33 mouse cellular contexts compared by ENCODE assay signal in genomic region chr1:184100414-184100813, GRCm38 (mm10).
DNase-seq lines count a peak whose midpoint lies in the region; ATAC-seq and TF ChIP-seq lines count a peak whose summit lies in the region.
"Had no signal": no experiment of that assay in that cellular context is flagged by ENCODE, and none has a peak within 500 bp of the region (broad histone marks: within the 10 kb centered on the region; RNA-seq: fewer than 3 reads in every experiment).

No protein-coding gene starts in this region.

- ATAC-seq in liver, embryonic 13.5 days (ENCODE audit: low read depth) = peak; percentile 59; the same call in 1 of the 2 replicates
- ATAC-seq in liver, postnatal 0 days = peak; percentile 87
- ATAC-seq: forebrain, embryonic 14.5 days; hindbrain, postnatal 0 days; intestine, embryonic 15.5 days; midbrain, embryonic 15.5 days had no signal

- no peaks in the 10 kb centered on the region for H3K9me3 ChIP-seq in liver, embryonic 13.5 days (replicated peaks)
- no peaks in the 10 kb centered on the region for H3K9me3 ChIP-seq in liver, postnatal 0 days (ENCODE audit: low read length)
- no peaks in the 10 kb centered on the region for H3K9me3 ChIP-seq in hindbrain, embryonic 10.5 days
- H3K9me3 ChIP-seq: embryonic facial prominence, embryonic 12.5 days; heart, embryonic 12.5 days; hindbrain, embryonic 12.5 days; intestine, embryonic 15.5 days; limb, embryonic 10.5 days; limb, embryonic 15.5 days; midbrain, embryonic 10.5 days; midbrain, embryonic 15.5 days; neural tube, embryonic 15.5 days had no signal

- H3K36me3 ChIP-seq in liver, embryonic 13.5 days = no peaks in the 10 kb centered on the region
- no peaks in the 10 kb centered on the region for H3K36me3 ChIP-seq in liver, postnatal 0 days (replicated peaks; ENCODE audit: insufficient read depth, low read length)
- H3K36me3 ChIP-seq in hindbrain, embryonic 10.5 days = no peaks in the 10 kb centered on the region
- H3K36me3 ChIP-seq: embryonic facial prominence, embryonic 12.5 days; G1E; heart, embryonic 12.5 days; hindbrain, embryonic 12.5 days; intestine, embryonic 15.5 days; limb, embryonic 10.5 days; limb, embryonic 15.5 days; midbrain, embryonic 10.5 days; midbrain, embryonic 15.5 days; neural tube, embryonic 15.5 days had no signal

- WGBS in liver, embryonic 13.5 days (ENCODE audit: insufficient replicate concordance) = 54% methylated on average over 5 of the region's 5 CpGs
- 55% methylated on average over 5 of the region's 5 CpGs for WGBS in liver, postnatal 0 days (ENCODE audit: insufficient replicate concordance)
- WGBS in hindbrain, embryonic 10.5 days = 90% methylated on average over 5 of the region's 5 CpGs

- no peak overlapping the region for H3K4me3 ChIP-seq in liver, embryonic 13.5 days (replicated peaks)
- H3K4me3 ChIP-seq in liver, postnatal 0 days (ENCODE audit: low read depth, low read length) = no peak overlapping the region
- no peak overlapping the region for H3K4me3 ChIP-seq in hindbrain, embryonic 10.5 days
- H3K4me3 ChIP-seq: embryonic facial prominence, embryonic 12.5 days; gastrocnemius, adult 2 months; heart, adult 2 months; heart, embryonic 12.5 days; hindbrain, embryonic 12.5 days; intestine, embryonic 15.5 days; limb, embryonic 10.5 days; limb, embryonic 15.5 days; midbrain, embryonic 10.5 days; midbrain, embryonic 15.5 days; neural tube, embryonic 15.5 days had no signal

- TF ChIP-seq CTCF in liver, postnatal 0 days (IDR thresholded peaks at IDR 0.05; ENCODE audit: low read depth) = no peak

- H3K27ac ChIP-seq in liver, embryonic 13.5 days = no peak overlapping the region
- H3K27ac ChIP-seq in liver, postnatal 0 days (ENCODE audit: low read depth) = 0 out of 2 replicates have a peak overlapping the region, but pooled peaks have one; percentile 36
- H3K27ac ChIP-seq in hindbrain, embryonic 10.5 days = no peak overlapping the region
- H3K27ac ChIP-seq: embryonic facial prominence, embryonic 12.5 days; gastrocnemius, adult 2 months; heart, adult 2 months; hindbrain, embryonic 12.5 days; hindbrain, postnatal 0 days; intestine, embryonic 15.5 days; limb, embryonic 10.5 days; limb, embryonic 15.5 days; midbrain, embryonic 10.5 days; midbrain, embryonic 15.5 days; neural tube, embryonic 15.5 days had no signal

- H3K27me3 ChIP-seq in liver, embryonic 13.5 days = no peaks in the 10 kb centered on the region
- no peaks in the 10 kb centered on the region for H3K27me3 ChIP-seq in liver, postnatal 0 days (ENCODE audit: insufficient read depth, low read length)
- H3K27me3 ChIP-seq in hindbrain, embryonic 10.5 days (ENCODE audit: insufficient read depth, poor library complexity, severe bottlenecking) = no peaks in the 10 kb centered on the region
- H3K27me3 ChIP-seq: embryonic facial prominence, embryonic 12.5 days; heart, embryonic 12.5 days; hindbrain, embryonic 12.5 days; intestine, embryonic 15.5 days; limb, embryonic 15.5 days; midbrain, embryonic 15.5 days; neural tube, embryonic 15.5 days had no signal

- H3K9ac ChIP-seq in liver, embryonic 13.5 days = no peak overlapping the region
- H3K9ac ChIP-seq in liver, postnatal 0 days (replicated peaks) = no peak overlapping the region
- H3K9ac ChIP-seq: embryonic facial prominence, embryonic 12.5 days; heart, embryonic 12.5 days; hindbrain, embryonic 12.5 days; intestine, embryonic 15.5 days; limb, embryonic 15.5 days; midbrain, embryonic 15.5 days; neural tube, embryonic 15.5 days had no signal

- TF ChIP-seq EP300 in liver, postnatal 0 days (IDR thresholded peaks at IDR 0.05; ENCODE audit: low read depth) = peak; percentile 40; the same call in 1 of the 2 replicates

- DNase-seq in liver, embryonic 13.5 days = no peak
- no peak for DNase-seq in liver
- DNase-seq in thymus, postnatal 0 days (ENCODE audit: low spot score) = peak; percentile 28
- no peak for DNase-seq in thymus, postnatal 4 days
- DNase-seq in liver, postnatal 0 days = no peak
- no peak for DNase-seq in hindbrain, embryonic 10.5 days (ENCODE audit: low spot score)
- DNase-seq in spleen, adult 12 weeks (ENCODE audit: low spot score) = no peak
- DNase-seq: adrenal gland, postnatal 10 days; B cell, adult 2 months; cerebellum, adult 9-10 months; embryo, embryonic 11 days; gastrocnemius, adult 2 months; gastrocnemius, postnatal 36 days; heart, adult 2 months; heart, postnatal 10 days; kidney, adult 9 months; kidney, postnatal 14 days; layer of hippocampus, adult 9-11 months; retina, postnatal 1 day; right cerebral cortex, postnatal 14 days; spleen, adult 18-20 months had no signal

- peaks cover 3% of the 10 kb centered on the region; the same call in 1 of the 2 replicates for H3K4me1 ChIP-seq in liver, embryonic 13.5 days (replicated peaks)
- 0 out of 2 replicates have a peak, but pooled peaks cover 3% of the 10 kb centered on the region for H3K4me1 ChIP-seq in liver, postnatal 0 days (ENCODE audit: insufficient read depth)
- no peaks in the 10 kb centered on the region for H3K4me1 ChIP-seq in hindbrain, embryonic 10.5 days (replicated peaks)
- H3K4me1 ChIP-seq: embryonic facial prominence, embryonic 12.5 days; hindbrain, embryonic 12.5 days; intestine, embryonic 15.5 days; limb, embryonic 10.5 days; limb, embryonic 15.5 days; midbrain, embryonic 10.5 days; midbrain, embryonic 15.5 days; neural tube, embryonic 15.5 days had no signal

- H3K4me2 ChIP-seq in liver, embryonic 13.5 days = no peak overlapping the region
- no peak overlapping the region for H3K4me2 ChIP-seq in liver, postnatal 0 days (ENCODE audit: low read depth, low read length)
- H3K4me2 ChIP-seq: embryonic facial prominence, embryonic 12.5 days; heart, embryonic 12.5 days; hindbrain, embryonic 12.5 days; intestine, embryonic 15.5 days; limb, embryonic 15.5 days; midbrain, embryonic 15.5 days; neural tube, embryonic 15.5 days had no signal
